9 mouse cellular contexts compared by ENCODE assay signal in genomic region chr2:79087600-79088205, GRCm38 (mm10).
DNase-seq lines count a peak whose midpoint lies in the region; ATAC-seq and TF ChIP-seq lines count a peak whose summit lies in the region.
"Had no signal": no experiment of that assay in that cellular context is flagged by ENCODE, and none has a peak within 500 bp of the region (broad histone marks: within the 10 kb centered on the region; RNA-seq: fewer than 3 reads in every experiment).

No protein-coding gene starts in this region.

- 0 out of 2 replicates have a peak overlapping the region, but pooled peaks have one; percentile 16 for H3K9ac ChIP-seq in heart, embryonic 12.5 days
- H3K9ac ChIP-seq in heart, embryonic 13.5 days: 0 out of 2 replicates have a peak overlapping the region, but pooled peaks have one; percentile 0
- no peak overlapping the region for H3K9ac ChIP-seq in liver, embryonic 14.5 days (replicated peaks)

- peak overlapping the region; percentile 33; the same call in 1 of the 2 replicates for H3K27ac ChIP-seq in heart, embryonic 12.5 days (ENCODE audit: poor library complexity, severe bottlenecking)
- H3K27ac ChIP-seq in heart, embryonic 13.5 days (replicated peaks): peak overlapping the region; percentile 48; the same call in 1 of the 2 replicates
- H3K27ac ChIP-seq in liver, embryonic 14.5 days: no peak overlapping the region

- H3K36me3 ChIP-seq in heart, embryonic 12.5 days: no peaks in the 10 kb centered on the region
- no peaks in the 10 kb centered on the region for H3K36me3 ChIP-seq in heart, embryonic 13.5 days
- H3K36me3 ChIP-seq in liver, embryonic 14.5 days (replicated peaks; ENCODE audit: control insufficient read depth, insufficient read depth, low read depth): no peaks in the 10 kb centered on the region
- H3K36me3 ChIP-seq: G1E had no signal

- WGBS in heart, embryonic 12.5 days: 58% methylated on average over 9 of the region's 9 CpGs
- 42% methylated on average over 9 of the region's 9 CpGs for WGBS in heart, embryonic 13.5 days
- 63% methylated on average over 9 of the region's 9 CpGs for WGBS in liver, embryonic 14.5 days (ENCODE audit: insufficient replicate concordance)

- ATAC-seq in heart, embryonic 12.5 days (ENCODE audit: insufficient number of reproducible peaks, low FRiP score): no peak
- ATAC-seq in heart, embryonic 13.5 days (ENCODE audit: extremely low read depth, insufficient number of reproducible peaks, low FRiP score, low TSS enrichment): no peak
- ATAC-seq in liver, embryonic 14.5 days (ENCODE audit: insufficient read depth): no peak

- no peak for DNase-seq in heart, postnatal 4 days
- peak; percentile 27 for DNase-seq in brain, embryonic 14.5 days (ENCODE audit: low read depth)
- DNase-seq in liver, embryonic 14.5 days (ENCODE audit: low read depth in 3 of 3, low spot score in 3 of 3): no peak
- no peak for DNase-seq in frontal cortex, postnatal 10 days (ENCODE audit: low spot score in 2 of 2)
- DNase-seq in gastrocnemius, postnatal 25 days: no peak
- no peak for DNase-seq in right cerebral cortex, adult 18-20 months

- peak overlapping the region; percentile 26 for H3K4me3 ChIP-seq in heart, embryonic 12.5 days
- peak overlapping the region; percentile 32 for H3K4me3 ChIP-seq in heart, embryonic 13.5 days
- no peak overlapping the region; a peak in 1 of 4 replicates for H3K4me3 ChIP-seq in liver, embryonic 14.5 days (ENCODE audit: insufficient read depth in 1 of 2, low read depth in 2 of 2, low read length in 2 of 2)

- peak overlapping the region; percentile 52 for H3K4me2 ChIP-seq in heart, embryonic 12.5 days
- peak overlapping the region; percentile 56 for H3K4me2 ChIP-seq in heart, embryonic 13.5 days
- H3K4me2 ChIP-seq in liver, embryonic 14.5 days (ENCODE audit: low read depth): peak overlapping the region; percentile 52

- TF ChIP-seq CTCF in brain, embryonic 14.5 days (IDR thresholded peaks at IDR 0.05; ENCODE audit: borderline replicate concordance, extremely low read depth, insufficient read depth, insufficient read length): no peak
- TF ChIP-seq CTCF in liver, embryonic 14.5 days (IDR thresholded peaks at IDR 0.05; ENCODE audit: low read depth): no peak

- no peak for TF ChIP-seq EP300 in liver, embryonic 14.5 days (IDR thresholded peaks at IDR 0.05; ENCODE audit: low read depth)

- TF ChIP-seq POLR2A in brain, embryonic 14.5 days (IDR thresholded peaks at IDR 0.05; ENCODE audit: borderline replicate concordance, extremely low read depth, insufficient read depth, insufficient read length, poor library complexity, severe bottlenecking): no peak

- no peaks in the 10 kb centered on the region for H3K27me3 ChIP-seq in heart, embryonic 12.5 days (replicated peaks)
- H3K27me3 ChIP-seq in heart, embryonic 13.5 days (replicated peaks): no peaks in the 10 kb centered on the region
- H3K27me3 ChIP-seq in liver, embryonic 14.5 days (ENCODE audit: control insufficient read depth, insufficient read depth, low read length): no peaks in the 10 kb centered on the region

- peaks cover 8% of the 10 kb centered on the region for H3K4me1 ChIP-seq in heart, embryonic 12.5 days (replicated peaks)
- H3K4me1 ChIP-seq in heart, embryonic 13.5 days: peaks cover 14% of the 10 kb centered on the region
- H3K4me1 ChIP-seq in liver, embryonic 14.5 days (replicated peaks; ENCODE audit: control insufficient read depth in 2 of 2, insufficient read depth in 2 of 2, low read length in 1 of 2): peaks cover 3 to 9% of the 10 kb centered on the region in 2 experiments; a peak in 3 of 4 replicates

- 0 out of 2 replicates have a peak, but pooled peaks cover 4% of the 10 kb centered on the region for H3K9me3 ChIP-seq in heart, embryonic 12.5 days (replicated peaks)
- no peaks in the 10 kb centered on the region for H3K9me3 ChIP-seq in heart, embryonic 13.5 days
- H3K9me3 ChIP-seq in liver, embryonic 14.5 days (ENCODE audit: control insufficient read depth, low read length): no peaks in the 10 kb centered on the region
- H3K9me3 ChIP-seq: G1E had no signal

Comparison
In these comparisons a context has a peak if more than half of its experiments do, and no peak if none do; other contexts are left out.
1. H3K4me3 ChIP-seq: peak in heart, embryonic 12.5 days (single experiment) and heart, embryonic 13.5 days (single experiment); none in liver, embryonic 14.5 days (0 of 2).
2. Peak in every context shown above with its lines, with median percentiles within 50 percentile points of each other: H3K4me2 ChIP-seq.